Mouse (Mus musculus): ENCODE results near the gene Dnah17.
A peak's percentile ranks its signal among the peaks of the same experiment; 100 is the strongest.

GRCm38 (mm10) chr11:118102838-118103237 lies 27.6 kb downstream of the Dnah17 start:
- TF ChIP-seq CTCF (IDR thresholded peaks at IDR 0.05; ENCODE audit: low read depth) (peak; percentile 100), EP300 (IDR thresholded peaks at IDR 0.05; ENCODE audit: low read depth) (no peak)

All from liver, postnatal 0 days (tissue).